Mouse (Mus musculus) adrenal gland, postnatal 4 days (tissue): ENCODE data around the gene Scyl1. TPM values are rescaled to one million over a fixed set of nuclear protein-coding genes. Genes with fewer than 3 reads are reported as not detected.

Experiments used
- DNase-seq, 2 experiments: peaks; one replicate each; pipeline ENCODE4 v3.0.0; 2021 to 2022; ENCODE audit warnings: low spot score in 2 of 2, mixed read lengths in 2 of 2
- total RNA-seq, 2 experiments: library from RNA; stranded (reverse); gene quantifications; 2 replicates each; pipeline ENCODE4 v1.2.3; 2021

Gene Scyl1
- total RNA-seq, 2 experiments from 2014 or later, result 105 to 110 TPM

DNA sequence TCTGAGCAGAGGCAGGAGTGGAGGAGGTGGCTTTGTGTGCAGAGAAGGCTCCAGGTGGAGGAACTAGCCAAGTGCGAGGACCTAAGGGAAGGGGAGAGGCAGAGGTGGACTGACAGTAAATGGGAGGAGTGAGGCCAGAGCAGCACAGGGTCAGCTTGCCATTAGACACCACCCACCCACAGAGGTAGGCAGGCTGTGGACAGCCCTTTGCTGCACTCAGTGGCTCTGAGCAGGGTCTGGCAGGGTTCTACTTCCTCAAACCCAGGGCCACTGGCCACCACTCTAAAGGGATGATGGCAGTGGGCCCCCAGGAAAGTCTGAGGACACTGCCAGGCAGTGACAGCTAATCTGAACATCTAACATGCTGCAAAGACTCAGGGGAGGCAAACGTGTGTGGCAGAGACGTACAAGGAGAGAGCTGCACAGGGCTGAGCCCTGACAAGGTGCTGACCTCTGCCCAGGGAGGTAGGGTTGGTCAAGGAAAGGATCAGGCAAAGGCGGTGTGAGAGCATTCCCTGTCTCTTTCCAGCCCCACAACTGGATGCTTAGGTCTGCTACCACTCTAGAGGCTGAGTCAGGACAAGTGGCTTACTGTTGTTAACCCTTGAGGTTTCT lies 47.2 kb downstream of the Scyl1 start:
- DNase-seq, result no peak

DNA sequence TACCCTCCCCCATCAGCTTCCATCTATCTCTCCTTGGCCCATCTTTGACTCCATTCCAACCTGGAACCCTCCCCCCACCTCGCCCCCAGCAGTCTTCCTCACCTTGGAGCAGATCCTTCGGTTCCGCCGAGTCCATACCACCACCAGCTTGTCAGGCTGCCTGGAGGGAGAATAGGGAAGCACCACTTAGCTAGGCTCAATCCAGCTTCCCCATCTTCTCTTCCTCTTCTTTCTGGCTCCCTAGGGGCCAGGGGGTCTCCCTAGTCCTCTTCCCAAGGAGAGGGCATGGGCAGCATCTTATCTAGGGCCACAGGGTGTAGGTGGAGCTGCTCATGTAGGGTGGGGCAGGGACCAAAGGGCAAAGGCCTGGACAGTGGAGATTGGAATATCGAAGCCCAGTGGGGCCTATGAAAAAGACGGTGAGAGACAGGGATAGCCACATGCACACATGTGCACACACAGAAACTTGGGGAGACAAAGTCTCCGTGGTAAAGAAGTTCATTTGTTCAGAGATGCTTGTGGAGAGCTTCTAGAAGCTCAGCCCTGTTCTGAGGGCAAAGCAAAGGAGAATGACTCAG lies 48.3 kb downstream of the Scyl1 start:
- DNase-seq, result no peak

DNA sequence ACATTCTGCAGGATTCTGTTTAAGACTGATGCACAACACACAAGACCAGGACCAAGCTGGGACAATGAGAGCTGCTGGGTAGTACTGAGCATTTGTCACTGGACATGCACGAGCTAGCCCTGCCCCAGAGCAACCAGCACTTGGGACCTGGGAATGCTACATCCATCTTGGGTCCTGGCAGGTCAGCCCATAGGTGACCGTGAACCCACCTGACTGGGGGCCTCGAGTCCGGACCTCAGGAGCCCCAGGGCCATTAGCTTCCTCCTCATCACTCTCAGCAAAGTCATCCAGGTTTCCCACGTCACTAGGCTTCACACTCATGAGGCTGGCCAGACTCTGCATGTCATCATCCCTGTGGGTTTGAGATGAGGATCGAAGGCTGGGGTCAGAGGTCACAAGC lies 50.0 kb downstream of the Scyl1 start:
- no peak for DNase-seq

DNA sequence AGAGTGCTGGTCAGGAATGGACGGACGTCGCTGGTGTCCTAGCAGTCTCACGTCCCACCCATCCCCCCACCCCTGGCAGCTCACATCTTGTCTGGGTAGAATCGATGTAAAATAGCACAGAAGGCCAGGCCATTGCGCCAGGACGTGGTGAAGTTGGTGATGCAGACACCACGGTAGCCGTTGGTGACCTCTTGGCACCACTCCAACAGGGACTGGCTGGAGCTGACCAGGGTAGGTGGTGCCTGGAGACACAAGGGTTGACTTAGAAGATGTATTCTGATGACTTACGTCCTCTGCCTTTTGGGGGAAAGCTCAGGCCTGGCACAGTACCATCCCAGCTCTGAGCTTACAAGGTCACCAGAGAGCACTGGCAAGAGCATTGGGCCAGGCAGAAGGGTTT lies 54.3 kb downstream of the Scyl1 start:
- no peak for DNase-seq

DNA sequence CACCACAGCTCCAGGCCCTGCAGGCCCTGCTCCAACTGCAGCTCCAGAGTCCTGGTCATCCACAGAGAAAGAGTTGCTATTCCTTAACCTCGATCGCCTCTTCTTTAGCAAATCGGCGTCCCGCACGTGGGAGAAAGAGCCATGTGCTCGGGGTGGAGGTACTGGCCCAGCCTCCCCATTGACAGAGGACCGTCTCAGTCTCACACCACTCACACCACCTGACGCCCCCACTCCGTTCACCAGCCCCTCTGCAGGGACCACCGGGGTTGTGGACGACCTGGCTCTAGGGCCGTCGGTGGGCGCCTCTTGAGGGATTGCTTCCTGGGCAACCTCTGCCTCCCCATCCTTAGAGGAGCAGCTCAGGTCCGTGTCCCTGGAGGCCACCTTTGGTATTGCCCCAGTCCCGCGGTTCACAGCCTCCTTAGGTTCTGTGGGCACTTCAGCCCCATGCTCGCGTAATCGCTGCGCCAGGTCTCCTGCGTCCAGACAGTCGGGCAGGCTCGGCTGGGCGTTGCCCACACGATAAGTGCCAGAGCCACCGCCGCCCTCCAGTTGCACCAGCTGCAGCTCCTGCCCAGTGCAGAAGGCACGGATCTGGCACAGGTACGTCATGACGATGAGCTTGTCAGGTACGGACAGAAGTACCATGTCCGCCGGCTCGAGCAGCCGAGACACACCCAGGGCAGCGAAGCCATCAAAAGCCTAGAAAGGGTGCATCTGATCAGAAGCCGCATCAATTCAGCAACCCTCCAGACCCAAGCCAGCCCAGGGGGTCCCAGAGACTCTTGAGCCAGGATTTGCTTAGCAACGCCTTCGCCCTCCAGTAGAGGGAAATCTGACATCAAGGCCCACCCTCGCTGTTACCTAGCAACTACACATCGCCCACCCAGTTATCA lies 55.2 kb downstream of the Scyl1 start:
- no peak for DNase-seq

DNA sequence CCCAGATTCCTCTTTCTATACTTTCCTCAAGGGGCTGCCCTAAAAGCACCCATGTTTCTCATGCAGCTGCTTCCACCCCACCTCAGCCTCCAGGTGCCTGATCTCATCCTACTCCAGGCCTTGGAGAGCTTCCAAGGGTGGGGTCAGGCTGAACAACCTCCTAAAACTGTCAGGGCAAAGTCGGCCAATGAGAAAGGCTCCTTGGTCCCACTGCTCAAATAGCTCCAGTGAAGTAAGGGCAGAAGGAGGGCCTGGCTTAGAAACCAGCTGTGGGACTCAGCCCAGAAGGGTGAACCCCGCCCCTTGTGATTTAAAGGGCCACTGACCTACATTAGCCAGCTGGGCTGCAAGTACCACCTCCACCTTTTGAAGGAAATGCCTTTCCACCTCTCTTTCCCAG lies 57.5 kb downstream of the Scyl1 start:
- no peak for DNase-seq

DNA sequence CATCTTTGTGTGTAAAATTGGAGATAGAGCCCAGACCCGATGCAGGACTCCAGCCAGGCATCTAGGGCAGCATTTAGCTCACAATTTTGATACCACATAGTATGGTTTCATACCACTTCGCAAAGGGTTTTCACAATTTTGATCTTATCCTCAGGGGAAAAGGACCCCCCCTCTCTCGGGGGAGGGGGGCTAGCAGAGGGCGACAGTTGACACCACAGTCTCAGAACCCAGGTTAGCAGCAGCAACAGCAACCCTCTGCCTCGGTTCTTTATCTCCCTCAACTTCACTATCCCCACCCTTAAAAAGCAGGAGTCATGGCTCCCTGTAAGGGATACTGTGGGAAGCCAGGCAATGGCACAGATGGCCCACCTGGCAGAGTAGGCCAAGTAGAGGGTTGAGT lies 58.0 kb downstream of the Scyl1 start:
- DNase-seq, result no peak

DNA sequence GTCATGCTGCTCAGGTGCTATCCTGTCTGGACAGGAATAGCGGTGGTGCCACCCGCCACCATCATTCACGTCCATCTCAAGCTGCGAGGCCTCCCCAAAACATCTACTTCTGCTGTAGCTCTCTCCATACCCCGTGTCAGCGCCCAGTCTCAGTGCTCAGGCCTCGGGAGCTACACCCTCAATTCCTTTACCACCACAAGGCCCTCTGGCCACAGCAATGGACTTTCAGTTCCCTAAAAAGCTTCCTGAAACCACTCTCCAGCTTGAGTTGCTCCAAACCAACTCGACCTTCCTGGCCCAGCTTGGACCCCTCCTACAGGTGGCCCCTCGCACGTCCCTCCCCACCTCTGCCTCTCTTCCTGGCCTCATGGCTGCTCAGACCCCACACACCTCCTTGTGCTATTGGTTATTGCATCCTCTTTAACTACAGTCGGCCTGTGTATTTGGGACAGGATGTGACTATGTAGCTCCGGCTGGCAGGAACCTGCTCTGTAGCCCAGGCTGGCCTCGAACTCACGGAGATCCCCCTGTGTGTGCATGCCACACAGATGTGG lies 59.2 kb downstream of the Scyl1 start:
- DNase-seq, result no peak

DNA sequence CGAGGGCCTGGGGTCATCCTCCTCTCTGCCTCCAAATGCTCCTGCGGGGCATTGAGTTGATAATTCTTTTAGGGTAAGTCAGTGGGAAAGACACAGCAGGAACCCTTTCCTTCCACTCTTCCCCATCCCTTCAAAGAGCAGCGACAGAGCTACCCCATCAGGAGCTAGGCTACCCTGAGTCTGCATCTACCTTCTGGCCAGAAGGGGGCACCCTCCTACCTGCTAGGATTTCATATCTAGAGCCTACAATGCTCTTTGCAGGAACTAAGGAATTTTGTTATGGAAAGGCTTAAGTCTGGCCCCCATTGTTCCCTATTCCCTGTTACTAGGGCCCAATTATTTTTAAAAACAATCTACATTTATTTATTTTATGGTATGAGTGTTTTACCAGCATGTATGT lies 60.0 kb downstream of the Scyl1 start:
- DNase-seq, result no peak

DNA sequence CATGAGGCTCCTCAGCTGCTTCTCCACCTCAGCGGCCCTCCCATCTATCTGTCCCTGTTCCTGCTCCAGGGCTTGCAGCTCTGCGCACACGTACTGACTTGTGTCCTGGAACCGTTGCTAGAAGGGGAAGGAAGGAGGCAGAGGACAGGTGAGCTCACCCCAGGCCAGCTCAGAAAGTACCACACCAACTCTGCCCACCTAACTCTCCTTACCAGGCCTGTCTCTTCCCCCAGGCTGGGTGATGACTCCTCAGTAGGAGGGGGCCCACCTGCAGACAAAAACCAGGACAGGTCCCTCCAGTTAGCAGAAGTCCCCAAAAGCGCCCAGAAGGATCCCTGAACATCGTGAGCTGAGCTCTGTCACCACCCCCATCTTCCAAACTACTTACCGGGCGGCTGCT lies 60.6 kb downstream of the Scyl1 start:
- DNase-seq, result no peak

DNA sequence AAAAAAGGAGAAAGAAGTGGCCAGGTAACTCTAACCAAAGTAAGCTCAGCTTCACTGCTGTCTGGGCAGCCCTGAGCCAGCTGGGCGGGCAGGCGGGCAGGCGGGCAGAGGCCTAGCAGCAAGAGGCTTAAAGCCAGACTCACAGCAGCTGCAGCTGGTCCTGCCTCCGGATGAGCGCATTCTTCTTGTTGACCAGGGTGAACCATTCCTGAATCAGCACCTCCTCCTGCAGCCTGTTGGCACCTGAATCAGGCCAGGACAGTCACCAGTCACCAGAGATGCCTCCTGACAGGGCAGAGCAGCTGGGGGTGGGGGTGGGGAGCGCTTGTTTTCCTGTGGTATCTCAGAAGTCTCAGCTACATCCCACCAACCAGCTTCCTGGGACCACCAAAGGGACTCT lies 61.2 kb downstream of the Scyl1 start:
- DNase-seq, result no peak

Other genes with a start within 250 kb of the Scyl1 start
- gene Ovol1, start 210.8 kb downstream of the Scyl1 start, total RNA-seq, result 1 to 10 TPM in 1 of 2 experiments, not detected in 1; 1.6 TPM
- 1 to 10 TPM; 6.0 to 8.9 TPM for gene Ap5b1, start 203.4 kb downstream of the Scyl1 start, total RNA-seq
- 100 to 1,000 TPM; 109 to 110 TPM for gene Rnaseh2c, start 169.5 kb downstream of the Scyl1 start, total RNA-seq
- 10 to 100 TPM; 69.0 to 83.1 TPM for gene Kat5, start 161.2 kb downstream of the Scyl1 start, total RNA-seq
- 10 to 100 TPM; 71.0 to 73.6 TPM for gene Rela, start 133.9 kb downstream of the Scyl1 start, total RNA-seq
- 10 to 100 TPM; 85.0 to 90.1 TPM for gene Sipa1, start 107.7 kb downstream of the Scyl1 start, total RNA-seq
- gene Map3k11, start 82.7 kb downstream of the Scyl1 start, total RNA-seq, result 10 to 100 TPM; 56.9 to 57.4 TPM
- gene Pcnx3, start 82.5 kb downstream of the Scyl1 start, total RNA-seq, result 100 to 1,000 TPM; 117 to 123 TPM
- gene Kcnk7, start 67.1 kb downstream of the Scyl1 start, total RNA-seq, result not detected
- gene Ehbp1l1, start 45.1 kb downstream of the Scyl1 start, total RNA-seq, result 10 to 100 TPM; 34.9 to 35.6 TPM
- 10 to 100 TPM; 63.5 to 67.5 TPM for gene Fam89b, start 41.8 kb downstream of the Scyl1 start, total RNA-seq
- gene Ltbp3, start 30.5 kb downstream of the Scyl1 start, total RNA-seq, result 100 to 1,000 TPM; 277 to 287 TPM
- gene Frmd8, start 103.9 kb upstream of the Scyl1 start, total RNA-seq, result 10 to 100 TPM; 42.4 to 45.9 TPM
- gene Slc25a45, start 106.4 kb upstream of the Scyl1 start, total RNA-seq, result 10 to 100 TPM; 25.9 to 26.3 TPM
- 1 to 10 TPM; 3.1 TPM for gene Tigd3, start 122.7 kb upstream of the Scyl1 start, total RNA-seq
- 100 to 1,000 TPM; 158 to 169 TPM for gene Dpf2, start 141.6 kb upstream of the Scyl1 start, total RNA-seq
- gene Cdc42ep2, start 153.4 kb upstream of the Scyl1 start, total RNA-seq, result 10 to 100 TPM; 11.4 TPM
- 10 to 100 TPM; 35.0 to 37.9 TPM for gene Pola2, start 192.8 kb upstream of the Scyl1 start, total RNA-seq
- gene Slc22a20, start 214.7 kb upstream of the Scyl1 start, total RNA-seq, result not detected
- gene Capn1, start 244.5 kb upstream of the Scyl1 start, total RNA-seq, result 10 to 100 TPM; 28.5 to 43.9 TPM